Comparison of ENCODE assay signal across 25 mouse cellular contexts in the genomic region with DNA sequence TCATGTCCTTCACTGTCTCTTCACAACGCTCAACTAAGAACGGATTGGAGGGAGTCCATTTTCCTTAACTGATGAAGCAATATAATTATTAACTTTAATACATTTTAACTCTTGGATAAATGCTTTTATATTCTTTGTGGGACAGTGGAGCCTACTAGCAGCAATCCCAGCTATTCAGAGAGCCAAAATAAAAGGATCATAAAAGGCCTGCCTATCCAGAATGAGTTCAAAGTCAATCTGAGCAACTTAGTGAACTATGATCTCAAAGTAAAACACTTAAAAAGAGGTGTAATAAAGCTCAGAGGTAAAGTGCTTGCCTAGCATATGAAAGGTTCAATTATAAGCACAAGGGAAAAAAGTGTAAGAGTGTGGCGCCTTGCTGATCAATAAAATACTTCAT. TPM values are rescaled to one million over a fixed set of nuclear protein-coding genes. Genes with fewer than 3 reads are reported as not detected.
"Had no signal": no experiment of that assay in that cellular context is flagged by ENCODE, and none has a peak within 500 bp of the region (broad histone marks: within the 10 kb centered on the region; RNA-seq: fewer than 3 reads in every experiment).

No protein-coding gene starts in this region.

- H3K4me2 ChIP-seq: heart, embryonic 12.5 days; hindbrain, embryonic 12.5 days; hindbrain, embryonic 14.5 days; limb, embryonic 13.5 days; limb, embryonic 15.5 days; liver, embryonic 12.5 days had no signal

- H3K36me3 ChIP-seq: heart, embryonic 10.5 days; heart, embryonic 12.5 days; hindbrain, embryonic 10.5 days; hindbrain, embryonic 12.5 days; limb, embryonic 13.5 days; limb, embryonic 15.5 days; liver, embryonic 12.5 days had no signal

- DNase-seq: gastrocnemius, adult 2 months; gastrocnemius, postnatal 10 days; gastrocnemius, postnatal 25 days; heart, adult 18-20 months; heart, postnatal 10 days; heart, postnatal 4 days; kidney, adult 11 months; kidney, adult 8-10 months; kidney, postnatal 14 days; kidney, postnatal 36 days had no signal

- H3K27me3 ChIP-seq: heart, embryonic 12.5 days; hindbrain, embryonic 12.5 days; limb, embryonic 13.5 days; limb, embryonic 15.5 days; liver, embryonic 12.5 days had no signal

- H3K27ac ChIP-seq: gastrocnemius, adult 2 months; heart, embryonic 10.5 days; hindbrain, embryonic 10.5 days; hindbrain, embryonic 12.5 days; hindbrain, embryonic 14.5 days; kidney, postnatal 0 days; layer of hippocampus, adult 2 months; left cerebral cortex, adult 2 months; limb, embryonic 13.5 days; limb, embryonic 15.5 days; liver, embryonic 12.5 days; liver, embryonic 14.5 days had no signal

- H3K4me3 ChIP-seq: gastrocnemius, adult 2 months; heart, embryonic 10.5 days; heart, embryonic 12.5 days; hindbrain, embryonic 10.5 days; hindbrain, embryonic 12.5 days; layer of hippocampus, adult 2 months; left cerebral cortex, adult 2 months; limb, embryonic 13.5 days; limb, embryonic 15.5 days; liver, embryonic 12.5 days had no signal

- H3K9me3 ChIP-seq: heart, embryonic 10.5 days; heart, embryonic 12.5 days; hindbrain, embryonic 10.5 days; hindbrain, embryonic 12.5 days; limb, embryonic 13.5 days; limb, embryonic 15.5 days; liver, embryonic 12.5 days had no signal

- ATAC-seq: hindbrain, embryonic 16.5 days; inflammation-experienced regulatory T-cells, adult 6 months; liver, embryonic 12.5 days had no signal

- H3K4me1 ChIP-seq: heart, embryonic 10.5 days; hindbrain, embryonic 10.5 days; hindbrain, embryonic 12.5 days; limb, embryonic 13.5 days; limb, embryonic 15.5 days; liver, embryonic 12.5 days had no signal

- H3K9ac ChIP-seq: heart, embryonic 12.5 days; hindbrain, embryonic 12.5 days; hindbrain, embryonic 14.5 days; limb, embryonic 13.5 days; limb, embryonic 15.5 days; liver, embryonic 12.5 days; liver, embryonic 14.5 days had no signal

RNA-seq across cellular contexts. Expression of gene 3110021N24Rik, which starts 40.1 kb away (rescaled TPM):
- total RNA-seq: granulocyte monocyte progenitor cell, adult 5-6 weeks had no signal
- polyA plus RNA-seq: inflammation-experienced regulatory T-cells, adult 6 months had no signal
